Mouse (Mus musculus) liver, adult 2 months (tissue): ENCODE measurements around the gene 2310039H08Rik.

Experiments
- CTCF ChIP-seq: fragments of 200-500 bp; IDR thresholded peaks from 2 replicates; pipeline ENCODE4 v1.5.1; 2011; ENCODE audit warnings: low read depth, low read length, control low read depth
- POLR2A ChIP-seq: fragments of 200-500 bp; IDR thresholded peaks from 2 replicates; pipeline ENCODE4 v1.6.1; 2011; ENCODE audit warnings: low read length, control low read depth; ENCODE audit not compliant: insufficient read depth; ENCODE audit errors: extremely low read depth

- no peak for TF ChIP-seq CTCF
- TF ChIP-seq POLR2A = no peak
These were observed 1.9 kb upstream of the 2310039H08Rik start for GRCm38 (mm10) chr17:46770546-46770945.
